Mouse (Mus musculus) c-Kit-negative CD71-positive TER-119-positive erythroid progenitor cells, embryonic 14.5 days (primary cell): ENCODE data around the gene Treh.
A peak's percentile ranks its signal among the peaks of the same experiment; 100 is the strongest.
"Not testable (repeated sequence)": the region's sequence is repeated elsewhere in the genome, so short reads cannot be mapped to it uniquely, and the experiment has no call there.

ENCODE experiments used
- DNase-seq: peaks from one replicate; pipeline ENCODE4 v3.0.0-alpha.2; 2013; ENCODE audit warnings: low read depth, low spot score

The Treh gene

DNA sequence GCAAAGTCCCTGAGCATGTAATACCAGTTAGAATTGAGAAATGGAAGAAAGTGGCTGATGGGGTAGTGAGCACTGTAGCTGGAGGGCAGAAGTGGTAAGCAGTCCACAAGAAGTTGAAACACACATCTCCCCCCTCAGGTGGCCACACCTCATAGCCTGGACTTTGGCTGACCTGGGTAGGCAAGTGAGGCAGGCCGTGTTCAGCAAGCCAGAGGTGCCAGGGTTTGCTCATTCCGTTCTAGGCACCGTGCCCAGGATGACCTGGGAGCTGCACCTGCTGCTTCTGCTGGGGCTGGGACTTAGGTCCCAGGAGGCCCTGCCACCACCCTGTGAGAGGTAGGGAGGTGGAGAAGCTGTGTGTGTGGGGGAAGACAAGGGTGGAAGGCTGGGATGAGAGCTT lies at the start of gene Treh:
Gene Treh, plus strand, starts transcription at position 229 of the 400 bp plus-strand sequence.
- no peak for DNase-seq

DNA sequence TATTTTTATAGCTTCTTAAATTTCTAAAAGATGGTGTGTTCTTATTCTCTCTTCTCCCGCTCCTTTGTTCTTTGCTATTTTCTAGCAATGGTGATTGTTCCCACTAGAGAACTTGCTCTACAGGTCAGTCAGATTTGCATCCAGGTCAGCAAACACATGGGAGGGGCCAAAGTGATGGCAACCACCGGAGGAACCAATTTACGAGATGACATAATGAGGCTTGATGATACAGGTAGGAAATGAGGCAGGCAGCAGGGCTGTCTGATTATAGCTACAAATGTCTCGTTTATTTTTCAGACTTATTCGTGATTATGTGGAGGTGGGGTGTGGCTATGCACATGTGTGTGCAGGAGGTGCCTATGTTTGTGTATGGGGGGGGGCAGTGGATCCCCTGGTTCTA lies 48.6 kb upstream of the Treh start:
- no peak for DNase-seq

- peak; percentile 16 for DNase-seq
Observed at GRCm38 (mm10) chr9:44626268-44626667, 46.8 kb upstream of the Treh start.

- no peak for DNase-seq
Observed at GRCm38 (mm10) chr9:44637551-44638169, 35.4 kb upstream of the Treh start.

DNA sequence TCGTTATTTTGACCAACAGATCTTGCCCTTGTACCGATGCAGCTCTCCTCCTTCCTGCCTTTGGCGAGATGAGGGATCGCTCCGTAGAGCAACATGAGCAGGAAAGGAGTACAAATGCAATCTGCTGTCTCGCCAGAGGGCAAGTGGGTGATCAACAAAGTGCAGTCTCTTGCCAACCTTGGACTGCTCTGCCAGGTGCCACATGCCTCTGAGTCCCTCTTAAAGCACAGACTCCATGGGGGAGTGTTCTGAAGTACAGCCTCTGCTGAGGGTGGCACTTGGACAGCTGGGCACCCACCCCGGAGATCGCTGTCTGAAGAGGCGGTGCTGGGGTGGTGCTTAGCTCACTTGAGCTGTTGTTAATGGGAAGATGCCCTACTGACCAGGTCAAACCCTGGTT lies 34.3 kb upstream of the Treh start:
- DNase-seq, result not testable (repeated sequence)

- not testable (repeated sequence) for DNase-seq
Observed at GRCm38 (mm10) chr9:44640028-44640427, 33.0 kb upstream of the Treh start.

DNA sequence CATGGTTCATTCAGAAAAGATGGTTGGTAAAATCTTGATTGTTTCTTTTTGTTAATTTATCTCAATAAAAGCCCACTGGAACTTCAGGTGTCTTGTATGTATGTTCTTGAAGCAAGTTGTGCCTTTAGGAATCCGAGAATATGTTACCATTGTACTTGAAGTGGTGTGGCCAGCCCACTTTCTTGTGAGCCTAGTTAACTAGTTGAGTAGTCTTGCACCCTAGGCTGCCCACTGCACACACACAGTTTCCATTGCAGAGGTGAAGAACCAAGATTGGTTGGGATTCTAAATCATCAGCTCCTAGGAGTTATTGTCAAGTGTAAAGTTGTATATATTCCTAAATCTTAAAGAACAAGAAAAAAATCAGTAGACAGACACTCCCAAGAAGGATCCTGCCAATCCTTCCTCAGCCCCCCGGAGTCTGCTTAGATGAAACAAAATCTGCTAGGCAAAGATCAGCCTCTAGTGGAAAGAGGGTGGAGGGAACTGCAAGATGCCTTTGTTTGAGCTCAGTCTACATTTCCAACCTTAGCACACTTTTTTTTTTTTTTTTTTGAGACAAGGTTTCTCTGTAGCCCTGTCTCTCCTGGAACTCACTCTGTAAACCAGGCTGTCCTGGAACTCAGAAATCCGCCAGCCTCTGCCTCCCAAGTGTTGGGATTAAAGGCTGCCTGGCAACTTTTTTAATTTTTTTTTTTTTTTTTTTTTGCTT lies 32.2 kb upstream of the Treh start:
- DNase-seq, result no peak

GRCm38 (mm10) chr9:44641616-44642015 lies 31.4 kb upstream of the Treh start:
- no peak for DNase-seq

DNA sequence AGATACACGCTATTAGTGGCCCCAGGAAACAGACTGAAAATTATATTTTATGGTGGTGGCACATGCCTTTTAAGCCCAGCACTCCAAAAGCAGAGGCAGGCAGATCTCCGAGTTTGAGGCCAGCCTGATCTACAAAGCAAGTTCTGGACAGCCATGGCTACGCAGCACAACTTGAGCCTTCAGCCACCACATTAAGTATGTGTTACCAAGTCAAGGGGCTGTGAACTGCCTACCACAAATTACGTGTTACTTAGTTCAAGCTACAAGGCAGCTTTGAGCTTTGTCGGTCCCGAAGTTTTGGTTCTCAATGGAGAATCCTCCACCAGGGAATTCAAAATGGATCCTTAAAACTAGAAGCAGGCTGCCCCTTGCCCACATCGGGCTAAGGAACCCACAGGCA lies 29.9 kb upstream of the Treh start:
- no peak for DNase-seq

- DNase-seq, result no peak
Observed at GRCm38 (mm10) chr9:44644186-44644585, 28.8 kb upstream of the Treh start.

- DNase-seq, result no peak
Observed at GRCm38 (mm10) chr9:44645481-44645880, 27.6 kb upstream of the Treh start.

DNA sequence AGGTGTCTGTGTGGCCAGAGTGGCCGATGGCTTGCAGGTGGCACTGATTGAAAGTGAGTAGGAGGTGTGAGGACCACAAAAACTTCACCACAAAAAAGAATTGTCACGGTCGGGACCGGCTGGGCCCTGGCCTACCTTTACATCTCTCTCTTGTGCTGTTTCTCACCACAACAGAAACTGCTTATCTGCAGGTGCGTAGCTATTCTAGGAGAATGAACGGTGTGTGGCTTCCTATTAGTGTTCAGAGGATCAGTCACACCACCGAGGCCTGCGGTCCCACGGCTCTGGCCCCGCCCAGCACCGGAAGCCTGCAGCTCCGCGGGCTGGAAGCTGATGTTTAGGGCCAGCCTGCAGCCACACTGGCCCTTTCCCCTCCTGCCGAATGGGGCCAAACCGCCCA lies 27.1 kb upstream of the Treh start:
- no peak for DNase-seq

DNA sequence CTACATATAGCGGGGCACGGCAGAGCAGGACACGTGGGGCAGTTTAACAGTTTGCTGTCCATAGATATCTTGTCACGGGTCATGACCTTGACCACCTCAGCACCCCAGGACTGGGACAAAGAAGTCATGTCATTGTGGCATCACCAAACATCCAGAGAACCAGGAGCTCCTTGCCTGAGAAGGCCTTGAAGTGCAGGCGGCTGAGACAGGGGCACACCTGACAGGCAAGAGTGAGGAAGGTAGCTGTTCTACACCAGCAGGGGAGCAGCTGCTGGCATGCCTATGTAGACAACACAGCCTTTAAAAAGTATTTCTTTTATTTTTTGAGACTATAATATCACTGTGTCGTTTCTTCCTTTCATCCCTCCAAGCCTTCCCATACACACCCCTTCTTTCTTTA lies 26.7 kb upstream of the Treh start:
- no peak for DNase-seq

DNA sequence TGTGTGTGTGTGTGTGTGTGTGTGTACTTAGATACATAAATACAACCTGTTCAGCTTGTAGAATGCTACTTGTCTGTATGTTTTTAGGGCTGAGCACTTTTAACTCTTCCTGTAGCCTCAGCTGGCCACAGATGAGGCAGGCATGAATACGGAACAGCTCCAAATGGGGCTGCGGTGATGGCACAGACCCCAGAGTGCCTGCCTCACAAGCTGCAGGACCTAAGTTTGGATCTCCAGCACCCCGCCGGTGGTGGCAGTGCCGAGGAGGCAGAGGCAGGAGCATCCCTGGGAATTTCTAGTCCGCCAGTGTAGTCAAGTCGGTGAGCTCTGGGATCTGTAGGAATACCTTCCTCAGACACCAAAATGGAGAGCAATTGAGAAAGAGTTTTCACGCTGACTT lies 26.0 kb upstream of the Treh start:
- DNase-seq, result no peak

- DNase-seq, result no peak
Observed at GRCm38 (mm10) chr9:44647656-44648055, 25.4 kb upstream of the Treh start.

DNA sequence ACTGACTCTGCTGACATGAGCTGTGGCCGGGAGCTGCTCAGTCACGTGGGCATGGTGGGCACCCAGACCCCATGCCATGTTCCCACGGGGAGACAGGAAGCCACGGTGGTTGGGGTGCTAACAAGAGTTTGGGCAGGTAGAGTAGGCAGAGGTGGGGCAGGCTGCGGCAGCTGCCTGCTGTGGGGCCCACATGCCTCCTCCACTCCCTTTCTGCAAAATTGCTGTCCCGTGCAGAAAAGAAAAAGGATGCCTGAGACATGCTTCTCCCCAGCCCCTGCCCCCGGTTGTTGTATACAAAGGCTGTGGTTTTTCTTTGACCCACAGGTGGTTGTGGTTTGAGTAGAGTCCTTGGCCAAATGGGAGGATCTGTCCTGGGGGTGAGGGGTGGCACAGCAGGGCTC lies 24.2 kb upstream of the Treh start:
- no peak for DNase-seq

- no peak for DNase-seq
Observed at GRCm38 (mm10) chr9:44652027-44652426, 21.0 kb upstream of the Treh start.

DNA sequence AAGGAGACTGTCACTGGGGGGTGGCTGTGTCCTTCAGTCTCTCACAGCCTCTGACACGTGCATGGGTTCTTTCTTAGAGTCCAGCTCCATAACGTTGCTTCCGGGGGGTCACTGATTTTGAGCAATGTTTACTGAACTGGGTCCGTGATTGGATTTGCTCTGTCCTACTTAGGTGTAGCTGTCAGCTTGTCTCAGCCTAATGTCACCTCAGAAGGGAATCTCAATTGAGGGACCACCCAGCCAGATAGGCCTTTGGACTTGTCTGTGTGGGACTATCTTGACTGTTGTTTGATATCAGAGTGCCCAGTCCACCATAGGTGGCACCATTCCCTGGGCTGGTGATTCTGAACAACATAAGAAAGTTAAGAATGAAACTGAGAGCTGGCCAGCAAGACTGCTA lies 19.1 kb upstream of the Treh start:
- DNase-seq, result no peak

DNA sequence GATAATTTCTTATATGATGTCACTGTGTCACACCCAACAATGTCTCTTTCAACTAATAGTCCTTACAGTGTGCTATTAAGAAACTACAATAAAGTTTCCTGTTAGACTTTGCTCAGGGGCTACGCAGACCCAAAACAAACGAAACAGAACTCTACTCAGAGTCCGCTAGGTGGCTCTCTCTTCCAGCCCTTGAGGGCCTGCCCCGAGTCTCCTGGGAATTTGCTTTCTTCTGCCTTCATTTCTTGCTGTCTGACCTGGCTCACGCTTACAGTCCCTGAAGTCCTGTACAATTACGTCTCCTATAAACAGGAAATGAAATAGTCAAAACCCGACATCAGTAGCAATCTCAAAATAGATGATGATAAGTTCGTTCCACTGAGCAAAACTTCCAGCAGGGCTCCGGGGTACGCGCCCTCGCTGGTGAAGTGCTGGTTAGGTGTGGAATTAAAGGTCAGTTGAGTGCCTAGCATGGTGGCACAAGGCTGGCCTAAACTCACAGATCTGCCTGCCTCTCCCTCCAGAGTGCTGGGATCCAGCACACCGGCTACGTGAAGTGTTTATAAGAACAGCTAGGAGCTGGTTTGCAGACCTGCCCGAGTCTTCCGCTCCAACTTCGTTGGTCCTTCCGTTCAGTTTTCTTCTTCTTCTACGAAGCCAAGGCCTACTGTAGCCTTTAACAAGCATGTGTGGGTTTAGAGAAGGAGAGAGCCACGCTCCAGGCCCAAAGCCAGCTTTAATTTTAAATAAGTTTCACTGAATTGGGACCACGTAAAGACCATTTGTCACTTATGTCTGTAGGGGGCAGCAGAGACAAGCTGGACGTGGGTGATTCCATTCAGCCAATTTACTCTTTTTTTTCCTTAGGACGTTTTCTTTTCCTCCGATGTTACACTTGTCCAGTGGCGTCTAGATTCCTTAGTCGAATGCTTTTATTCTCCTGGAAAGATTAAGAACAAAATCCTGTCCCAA lies 17.7 kb upstream of the Treh start:
- DNase-seq, result peak; percentile 33

DNA sequence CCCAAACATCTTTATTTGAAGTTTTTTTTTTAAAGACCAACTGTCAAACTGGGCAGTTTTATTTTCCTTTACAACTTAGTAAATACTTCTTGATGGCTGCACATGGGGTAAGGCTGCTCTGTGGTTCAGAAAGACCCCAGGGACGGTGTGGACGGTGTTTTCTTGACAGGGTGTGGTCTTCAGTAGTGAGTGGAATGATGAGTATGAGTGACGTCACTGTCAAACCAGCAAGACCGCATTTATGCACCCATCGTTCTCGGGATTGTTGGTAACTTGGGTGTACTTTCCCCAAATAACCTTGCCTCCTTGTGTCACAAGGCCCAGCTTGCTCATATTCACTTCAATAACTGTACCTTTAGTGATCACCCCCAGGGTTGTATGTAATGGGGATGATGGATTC lies 9.3 kb upstream of the Treh start:
- DNase-seq, result no peak

- no peak for DNase-seq
Observed at GRCm38 (mm10) chr9:44671416-44671815, 1.6 kb upstream of the Treh start.

DNA sequence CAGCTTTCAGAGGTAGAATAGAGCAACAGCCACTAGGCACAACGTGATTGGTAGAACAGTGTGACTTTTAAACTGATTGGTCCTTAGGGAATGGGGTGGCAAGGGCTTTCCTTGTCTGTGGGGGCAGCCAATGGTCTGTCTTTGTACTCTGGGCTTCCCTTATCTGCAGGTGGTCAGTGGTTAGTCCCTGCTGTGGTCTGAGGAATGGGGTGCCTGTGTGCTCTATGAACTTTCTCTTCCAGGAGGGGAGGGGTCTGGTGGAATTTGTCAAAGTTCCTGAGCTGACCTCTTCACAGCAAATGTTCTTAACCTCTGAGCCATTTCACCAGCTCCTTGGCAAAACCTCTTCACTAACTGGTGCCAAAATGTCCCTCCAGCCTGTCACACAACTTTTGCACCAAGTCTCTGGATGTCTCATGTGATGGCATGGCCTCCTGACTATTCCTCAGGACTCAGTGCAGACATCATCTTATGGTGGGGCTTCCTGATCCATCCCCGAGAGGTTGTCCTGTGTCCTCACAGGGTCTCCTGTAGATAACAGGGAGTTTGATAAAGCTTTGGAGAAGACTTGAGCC lies 655 bp upstream of the Treh start:
- DNase-seq, result no peak
